Comparison of ENCODE assay signal across 8 mouse cellular contexts in genomic region chr3:133544551-133545303, GRCm38 (mm10). TPM values are rescaled to one million over a fixed set of nuclear protein-coding genes. Genes with fewer than 3 reads are reported as not detected.
A peak's percentile ranks its signal among the peaks of the same experiment; 100 is the strongest.
DNase-seq lines count a peak whose midpoint lies in the region; ATAC-seq lines count a peak whose summit lies in the region.

Gene Tet2 (minus strand): TSS chr3:133545139.

- peak; percentile 63 for DNase-seq in T-cell, adult 2 months (ENCODE audit: low spot score)
- DNase-seq in embryo, embryonic 10.5 days (ENCODE audit: low spot score): peak; percentile 70
- DNase-seq in gastrocnemius, postnatal 25 days: peak; percentile 56
- peak; percentile 87 for DNase-seq in intestine, embryonic 14.5 days (ENCODE audit: low spot score)
- peak; percentile 59 to 70 for DNase-seq in left cerebral cortex, postnatal 25 days (ENCODE audit: low spot score in 2 of 2)
- DNase-seq in right cerebral cortex, postnatal 25 days: peak; percentile 75

- under 1% methylated on average over 61 of the region's 73 CpGs for WGBS in intestine, embryonic 14.5 days

- no peaks in the 10 kb centered on the region for H3K36me3 ChIP-seq in intestine, embryonic 14.5 days (ENCODE audit: control insufficient read depth, insufficient read depth, low read length)

- peak within 1 kb of the TSS; percentile 95 for H3K27ac ChIP-seq in intestine, embryonic 14.5 days (ENCODE audit: low read depth)

- H3K27me3 ChIP-seq in intestine, embryonic 14.5 days (replicated peaks; ENCODE audit: control insufficient read depth, insufficient read depth, low read length): no peaks in the 10 kb centered on the region

- H3K9me3 ChIP-seq in intestine, embryonic 14.5 days (ENCODE audit: control insufficient read depth, low read length): no peaks in the 10 kb centered on the region

- H3K9ac ChIP-seq in intestine, embryonic 14.5 days (ENCODE audit: low read length): peak within 1 kb of the TSS; percentile 90

- intact Hi-C loops in left cerebral cortex, postnatal 25 days (cut with DNase I): loop anchor here (2.0 to 10.0 kb wide), 6 partner anchors 207 to 693 kb away; partner anchors contain the start of genes Cxxc4, Gstcd, Ints12 and Ppa2

- 0 out of 2 replicates have a peak, but pooled peaks cover 14% of the 10 kb centered on the region for H3K4me1 ChIP-seq in intestine, embryonic 14.5 days (replicated peaks; ENCODE audit: control insufficient read depth, insufficient read depth, low read length)

- ATAC-seq in intestine, embryonic 14.5 days (replicated peaks; ENCODE audit: low FRiP score, low TSS enrichment, low read depth): peak; percentile 82
- peak; percentile 61 for ATAC-seq in megakaryocyte-erythroid progenitor cell, adult 5-6 weeks (replicated peaks; ENCODE audit: low FRiP score, low TSS enrichment, poor library complexity, severe bottlenecking)
- ATAC-seq in erythroid progenitor cell, adult 5-6 weeks (replicated peaks; ENCODE audit: low FRiP score, poor library complexity, severe bottlenecking): no peak

- H3K4me2 ChIP-seq in intestine, embryonic 14.5 days (ENCODE audit: low read length): peak within 1 kb of the TSS; percentile 71

- H3K4me3 ChIP-seq in intestine, embryonic 14.5 days (ENCODE audit: low read depth, low read length): peak within 1 kb of the TSS; percentile 84

RNA-seq across cellular contexts. Expression of gene Tet2, which starts in this region (rescaled TPM):
- total RNA-seq in gastrocnemius, postnatal 25 days (2021): 10 to 100 TPM; 16.3 to 27.4 TPM
- 17.9 and 19.7 TPM in 2 replicates for polyA plus RNA-seq in intestine, embryonic 14.5 days (2014; fragmentation: Nextera tagmentation; extraction: Ambion mirVana)
- total RNA-seq in left cerebral cortex, postnatal 25 days (2021): 10 to 100 TPM; 32.8 to 46.2 TPM
- 35.1 and 38.7 TPM in 2 replicates for total RNA-seq in megakaryocyte-erythroid progenitor cell, adult 5-6 weeks (2014; fragmentation: Nextera tagmentation)
- total RNA-seq in megakaryocyte-erythroid progenitor cell, adult 5-6 weeks (2017): 26.5 and 29.9 TPM in 2 replicates
- total RNA-seq in erythroid progenitor cell, adult 5-6 weeks (2015; ENCODE audit: low replicate concordance): 7.6 and 11.3 TPM in 2 replicates
- 3.0 and 8.2 TPM in 2 replicates for total RNA-seq in erythroid progenitor cell, adult 5-6 weeks (2017; ENCODE audit: low replicate concordance)
